Mouse (Mus musculus): ENCODE data around the gene Gm3383.
"Not testable (repeated sequence)": the region's sequence is repeated elsewhere in the genome, so short reads cannot be mapped to it uniquely, and the experiment has no call there.

DNA sequence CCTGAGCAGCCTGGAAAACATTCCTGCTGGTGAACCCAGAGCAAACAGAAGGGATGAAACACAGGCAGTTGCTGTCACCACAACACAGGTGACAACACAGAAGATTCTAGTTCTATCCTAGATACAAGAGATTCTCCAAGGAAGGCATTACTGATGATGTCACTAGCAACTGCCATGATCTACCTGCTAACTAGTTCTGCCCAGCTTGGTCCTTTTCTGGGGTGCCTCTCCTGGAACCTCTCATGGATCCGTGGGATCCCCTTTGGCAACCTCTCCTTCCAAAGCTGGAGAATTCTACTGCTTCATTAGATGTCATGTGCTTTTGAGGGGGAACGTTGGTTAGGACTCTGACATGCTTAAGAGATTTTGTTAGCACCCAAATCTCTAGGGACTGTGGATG, 120.4 kb downstream of the Gm3383 start, which contains the start of gene Gm9603:
- TF ChIP-seq CTCF (IDR thresholded peaks at IDR 0.05; ENCODE audit: low read depth, low read length); POLR2AphosphoS5 (IDR thresholded peaks at IDR 0.05; ENCODE audit: insufficient replicate concordance, low read depth, low read length); TAL1 (conservative IDR thresholded peaks at IDR 0.05; ENCODE audit: low read depth, low read length): not testable (repeated sequence)

Data from G1E (cell line).